Mouse (Mus musculus) cerebellum, adult 8-10 months (tissue): ENCODE data around the gene Gnao1.

Experiments
- DNase-seq: peaks from one replicate; pipeline ENCODE4 v3.0.0; 2022

The Gnao1 gene

DNA sequence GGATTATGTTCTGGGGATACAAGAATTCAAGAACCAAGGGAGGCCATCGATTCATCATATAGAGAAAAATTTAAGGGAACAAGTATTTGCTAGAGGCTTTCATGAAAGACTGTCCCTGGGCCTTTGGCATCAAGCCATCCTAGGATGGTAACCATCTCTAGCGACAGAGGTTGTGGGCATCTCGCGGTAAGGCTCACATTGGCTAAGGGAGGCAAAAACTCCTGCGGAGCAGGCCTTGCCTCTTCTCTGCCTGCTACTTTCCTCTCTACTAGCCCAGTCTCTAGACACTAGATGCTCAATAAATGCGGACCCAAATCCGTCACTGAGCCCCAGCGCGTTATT lies at the start of gene Gnao1:
Gene Gnao1, plus strand, starts transcription at position 281 of the 342 bp plus-strand sequence.
- DNase-seq, result no peak

DNA sequence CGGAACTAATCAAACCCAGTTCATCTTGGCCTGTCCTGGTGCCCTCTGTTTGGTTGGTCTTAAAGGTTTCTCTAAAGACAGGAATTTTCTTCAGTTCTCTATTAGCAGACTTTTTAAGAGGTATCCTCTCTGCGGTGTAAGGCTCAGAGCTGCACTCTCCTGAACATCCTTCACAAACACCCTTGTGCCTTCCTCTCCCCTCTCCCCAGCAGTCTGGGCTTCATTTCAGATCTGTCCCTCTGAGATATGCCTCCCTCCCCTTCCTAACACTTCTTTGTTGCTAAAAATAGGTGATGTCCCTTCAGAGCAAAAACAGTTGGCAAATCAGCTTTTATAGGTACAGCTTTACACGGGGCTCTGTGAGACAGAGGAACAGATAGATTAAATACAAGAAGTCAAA lies 32.2 kb upstream of the Gnao1 start:
- DNase-seq, result no peak

GRCm38 (mm10) chr8:93809226-93809625 lies 540 bp upstream of the Gnao1 start:
- no peak for DNase-seq

- peak; percentile 90 for DNase-seq
Measured at GRCm38 (mm10) chr8:93810028-93810858, 477 bp downstream of the Gnao1 start.

DNA sequence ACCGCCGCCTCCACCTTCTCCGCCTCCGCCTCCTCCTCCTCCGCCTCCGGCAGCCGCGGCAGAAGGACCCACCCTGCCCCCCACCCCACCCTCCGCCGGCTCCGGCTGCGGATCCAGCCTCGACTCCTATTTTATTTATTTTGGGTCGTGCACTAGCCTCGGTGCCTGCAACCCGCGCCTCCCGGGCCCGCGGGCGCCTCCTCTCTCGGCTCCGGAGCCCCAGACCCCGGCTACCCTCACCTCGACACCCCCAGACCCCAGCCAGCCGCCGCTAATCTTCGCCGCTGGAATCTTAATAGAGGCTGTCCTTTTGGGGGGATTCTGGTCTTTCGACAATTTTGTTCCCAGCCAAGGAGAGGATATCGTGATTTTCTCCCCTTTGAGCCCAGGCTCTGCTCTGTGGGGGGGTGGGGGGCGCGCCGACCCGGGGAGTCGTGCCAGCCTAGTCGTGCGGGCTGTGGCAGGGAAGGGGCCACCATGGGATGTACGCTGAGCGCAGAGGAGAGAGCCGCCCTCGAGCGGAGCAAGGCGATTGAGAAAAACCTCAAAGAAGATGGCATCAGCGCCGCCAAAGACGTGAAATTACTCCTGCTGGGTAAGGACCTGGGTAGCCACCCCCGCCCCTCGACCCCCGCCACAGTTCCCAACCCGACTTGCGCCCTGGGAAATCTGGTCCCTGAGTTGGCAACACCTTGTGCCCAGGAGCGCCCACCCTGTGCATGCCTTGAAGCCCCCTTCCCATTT lies 1.3 kb downstream of the Gnao1 start:
- DNase-seq, result peak; percentile 53

- DNase-seq, result peak; percentile 50
Measured at GRCm38 (mm10) chr8:93811719-93812475, 2.1 kb downstream of the Gnao1 start.

- peak; percentile 55 for DNase-seq
Measured at GRCm38 (mm10) chr8:93812566-93813404, 3.0 kb downstream of the Gnao1 start.

DNA sequence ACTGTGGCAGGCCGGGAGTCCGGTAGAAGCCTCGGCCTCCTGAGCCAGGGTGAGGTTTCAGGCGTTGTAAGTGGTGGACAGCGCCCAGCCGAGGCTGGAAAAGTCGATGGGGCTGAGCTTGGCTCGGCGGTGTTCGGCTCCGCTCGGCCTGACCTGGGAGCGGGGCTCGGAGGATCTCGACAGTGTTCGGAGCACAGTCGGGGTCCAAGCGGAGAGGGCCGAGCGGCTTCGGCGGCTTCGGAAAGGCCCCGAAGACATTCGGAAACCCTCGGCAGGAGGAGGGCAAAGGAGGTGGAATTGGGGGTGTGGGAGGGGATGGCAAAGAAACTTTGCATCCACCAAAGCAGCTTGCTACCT lies 3.6 kb downstream of the Gnao1 start:
- DNase-seq, result peak; percentile 99

GRCm38 (mm10) chr8:93814266-93814665 lies 4.5 kb downstream of the Gnao1 start:
- peak; percentile 51 for DNase-seq

DNA sequence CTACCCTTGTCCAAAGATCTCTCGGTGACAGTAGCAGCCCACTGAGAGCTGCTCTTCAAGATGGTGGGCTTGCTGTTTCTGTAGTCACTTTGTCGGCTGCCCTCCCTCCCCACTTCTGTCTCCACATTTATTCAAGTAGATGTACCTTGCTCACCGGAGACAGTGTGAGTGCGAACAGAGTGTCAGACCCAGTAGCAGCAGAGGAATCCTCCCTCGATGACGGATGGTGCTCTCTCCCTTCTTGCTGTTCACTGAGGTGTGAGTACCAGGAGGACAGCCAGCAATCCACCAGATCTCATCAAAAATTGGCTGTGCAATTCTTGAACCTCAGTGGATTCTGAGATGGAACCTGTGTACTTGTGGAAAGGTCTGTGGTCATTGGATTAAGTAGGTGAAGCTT lies 6.5 kb downstream of the Gnao1 start:
- peak; percentile 36 for DNase-seq

GRCm38 (mm10) chr8:93817366-93817765 lies 7.6 kb downstream of the Gnao1 start:
- DNase-seq, result peak; percentile 38

GRCm38 (mm10) chr8:93819929-93820328 lies 10.2 kb downstream of the Gnao1 start:
- peak; percentile 22 for DNase-seq

DNA sequence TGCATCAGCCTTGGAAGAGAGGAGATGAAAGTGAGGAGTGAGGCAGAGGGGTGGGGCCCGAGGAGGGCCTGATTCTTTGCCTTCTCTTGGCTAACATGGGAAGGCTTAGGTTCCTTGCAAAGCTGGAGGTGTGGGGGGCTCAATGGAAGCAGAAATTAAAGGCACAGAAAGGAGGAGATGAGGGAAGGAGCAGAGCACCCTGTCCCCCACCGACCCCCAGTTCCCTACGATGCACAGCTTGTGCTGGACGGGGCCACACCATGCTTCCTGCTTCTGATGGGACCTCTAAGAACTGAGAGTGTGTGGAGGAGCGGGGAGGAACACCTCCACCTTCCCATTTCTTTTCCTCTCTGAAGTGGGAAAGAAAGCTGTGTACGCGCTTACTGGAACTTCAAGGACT lies 11.6 kb downstream of the Gnao1 start:
- peak; percentile 9 for DNase-seq

GRCm38 (mm10) chr8:93825317-93825716 lies 15.6 kb downstream of the Gnao1 start:
- peak; percentile 6 for DNase-seq

- DNase-seq, result no peak
Measured at GRCm38 (mm10) chr8:93830626-93831025, 20.9 kb downstream of the Gnao1 start.

- no peak for DNase-seq
Measured at GRCm38 (mm10) chr8:93835771-93836170, 26.0 kb downstream of the Gnao1 start.

- no peak for DNase-seq
Measured at GRCm38 (mm10) chr8:93839113-93839512, 29.3 kb downstream of the Gnao1 start.

DNA sequence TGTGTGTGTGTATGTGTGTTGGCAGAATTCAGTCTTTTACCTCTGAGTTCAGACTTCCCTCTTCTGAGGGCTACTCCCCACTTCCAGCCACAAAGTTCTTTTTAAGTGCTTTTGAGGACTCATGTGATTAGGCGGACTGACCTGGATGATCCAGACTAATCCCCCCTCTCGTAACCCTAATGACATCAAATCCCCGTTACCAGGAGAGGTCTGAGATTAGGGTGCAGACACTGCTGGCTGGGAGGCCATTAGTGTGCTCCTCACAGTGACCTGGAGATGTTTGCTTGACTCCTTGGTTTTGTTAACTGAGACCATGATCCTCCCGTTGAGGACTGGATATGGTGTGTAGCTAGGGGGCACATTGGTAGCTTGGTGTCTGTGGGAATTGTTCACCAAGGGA lies 30.7 kb downstream of the Gnao1 start:
- DNase-seq, result no peak

DNA sequence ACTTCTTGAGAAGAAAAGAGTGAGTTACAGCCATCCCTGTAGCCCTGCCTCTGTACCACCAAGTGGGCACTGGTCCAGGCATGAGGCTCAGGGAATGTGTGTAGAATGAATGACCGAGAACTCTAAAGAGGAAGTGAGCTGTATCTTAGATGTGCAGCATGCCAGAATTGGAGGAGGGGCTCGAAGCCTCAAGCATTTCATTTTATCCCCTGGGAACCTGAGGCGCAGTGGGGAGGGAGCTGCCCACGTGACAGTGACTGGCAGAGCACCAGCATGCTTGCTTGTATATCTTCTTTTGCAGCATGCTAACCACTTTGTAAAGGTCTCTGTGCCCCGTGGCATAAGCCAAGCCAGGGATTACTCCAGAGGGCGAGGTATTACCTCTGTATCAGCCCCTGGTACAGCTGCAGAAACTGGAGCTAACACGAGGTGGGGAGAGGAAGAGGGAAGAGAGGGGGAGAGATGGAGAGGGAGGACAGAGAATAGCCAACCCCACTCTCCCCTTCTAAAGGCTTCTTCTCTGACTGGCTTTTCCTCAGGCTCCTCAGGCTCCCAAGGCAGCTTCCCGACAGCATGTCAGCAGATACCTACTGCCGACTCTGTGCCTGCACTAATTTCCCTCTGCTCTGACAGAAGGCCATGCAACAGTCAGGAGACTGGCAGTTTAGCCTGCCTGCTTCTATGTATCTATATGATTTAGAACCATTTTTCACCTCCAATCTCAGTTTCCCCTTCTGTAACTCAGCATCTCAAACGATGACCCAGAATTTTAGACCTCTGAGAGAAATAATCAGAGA lies 31.4 kb downstream of the Gnao1 start:
- DNase-seq, result no peak

- DNase-seq, result no peak
Measured at GRCm38 (mm10) chr8:93842574-93842973, 32.8 kb downstream of the Gnao1 start.

- no peak for DNase-seq
Measured at GRCm38 (mm10) chr8:93843858-93844502, 34.2 kb downstream of the Gnao1 start.
